Comparison of ENCODE assay signal across 15 mouse cellular contexts in genomic region chr4:137943540-137943939, GRCm38 (mm10). TPM values are rescaled to one million over a fixed set of nuclear protein-coding genes. Genes with fewer than 3 reads are reported as not detected.
A peak's percentile ranks its signal among the peaks of the same experiment; 100 is the strongest.
DNase-seq lines count a peak whose midpoint lies in the region; ATAC-seq and TF ChIP-seq lines count a peak whose summit lies in the region.
"Had no signal": no experiment of that assay in that cellular context is flagged by ENCODE, and none has a peak within 500 bp of the region (broad histone marks: within the 10 kb centered on the region; RNA-seq: fewer than 3 reads in every experiment).

No protein-coding gene starts in this region.

- peaks cover 14% of the 10 kb centered on the region for H3K4me1 ChIP-seq in heart, embryonic 12.5 days (replicated peaks)
- H3K4me1 ChIP-seq in lung, postnatal 0 days (ENCODE audit: insufficient read depth, low read depth, low read length), result peaks cover 4% of the 10 kb centered on the region; the same call in 1 of the 2 replicates
- peaks cover 9% of the 10 kb centered on the region; the same call in 1 of the 2 replicates for H3K4me1 ChIP-seq in brown adipose tissue, adult 24 weeks (ENCODE audit: control insufficient read depth, insufficient read depth, insufficient read length, low read length)
- H3K4me1 ChIP-seq in olfactory bulb, adult 2 months (ENCODE audit: control insufficient read depth, insufficient read depth, low read length), result peaks cover 32% of the 10 kb centered on the region

- H3K4me3 ChIP-seq in heart, embryonic 12.5 days, result no peak overlapping the region
- no peak overlapping the region for H3K4me3 ChIP-seq in lung, postnatal 0 days (ENCODE audit: low read depth, low read length)
- H3K4me3 ChIP-seq in brown adipose tissue, adult 24 weeks (ENCODE audit: insufficient read depth, low read depth, low read length), result no peak overlapping the region
- no peak overlapping the region for H3K4me3 ChIP-seq in olfactory bulb, adult 2 months (ENCODE audit: insufficient read depth, low read depth, low read length)
- H3K4me3 ChIP-seq: embryonic facial prominence, embryonic 15.5 days; forebrain, embryonic 12.5 days; neural tube, embryonic 12.5 days had no signal

- H3K27me3 ChIP-seq in heart, embryonic 12.5 days (replicated peaks), result no peaks in the 10 kb centered on the region
- H3K27me3 ChIP-seq in lung, postnatal 0 days (replicated peaks; ENCODE audit: insufficient read depth, low read length), result no peaks in the 10 kb centered on the region
- H3K27me3 ChIP-seq: embryonic facial prominence, embryonic 15.5 days; forebrain, embryonic 12.5 days; neural tube, embryonic 12.5 days had no signal

- no peak overlapping the region for H3K4me2 ChIP-seq in heart, embryonic 12.5 days
- H3K4me2 ChIP-seq in lung, postnatal 0 days (replicated peaks; ENCODE audit: low read depth, low read length), result no peak overlapping the region
- H3K4me2 ChIP-seq: embryonic facial prominence, embryonic 15.5 days; forebrain, embryonic 12.5 days; neural tube, embryonic 12.5 days had no signal

- H3K9me3 ChIP-seq in heart, embryonic 12.5 days (replicated peaks), result no peaks in the 10 kb centered on the region; the same call in 1 of the 2 replicates
- no peaks in the 10 kb centered on the region for H3K9me3 ChIP-seq in lung, postnatal 0 days (ENCODE audit: low read length)
- H3K9me3 ChIP-seq: embryonic facial prominence, embryonic 15.5 days; forebrain, embryonic 12.5 days; neural tube, embryonic 12.5 days had no signal

- WGBS in heart, embryonic 12.5 days, result 67% methylated on average over 10 of the region's 10 CpGs
- 78% methylated on average over 10 of the region's 10 CpGs for WGBS in lung, postnatal 0 days
- 91% methylated on average over 10 of the region's 10 CpGs for WGBS in olfactory bulb, adult 2 months

- no peak for ATAC-seq in heart, embryonic 12.5 days (ENCODE audit: insufficient number of reproducible peaks, low FRiP score)
- ATAC-seq in lung, postnatal 0 days, result no peak
- ATAC-seq: midbrain, embryonic 16.5 days had no signal

- H3K27ac ChIP-seq in heart, embryonic 12.5 days (ENCODE audit: poor library complexity, severe bottlenecking), result no peak overlapping the region
- H3K27ac ChIP-seq in lung, postnatal 0 days (ENCODE audit: low read length), result no peak overlapping the region
- H3K27ac ChIP-seq in brown adipose tissue, adult 24 weeks (replicated peaks; ENCODE audit: low read depth, low read length), result peak overlapping the region; percentile 86
- 0 out of 2 replicates have a peak overlapping the region, but pooled peaks have one; percentile 70 for H3K27ac ChIP-seq in olfactory bulb, adult 2 months (ENCODE audit: insufficient read depth, low read depth, low read length)
- H3K27ac ChIP-seq: embryonic facial prominence, embryonic 15.5 days; kidney, postnatal 0 days; neural tube, embryonic 12.5 days had no signal

- no peak for TF ChIP-seq EP300 in lung, postnatal 0 days (IDR thresholded peaks at IDR 0.05)

- no peak for TF ChIP-seq CTCF in lung, postnatal 0 days (IDR thresholded peaks at IDR 0.05)
- TF ChIP-seq CTCF in olfactory bulb, adult 2 months (IDR thresholded peaks at IDR 0.05; ENCODE audit: insufficient read depth, low read depth, low read length), result no peak

- DNase-seq in heart, adult 8-10 months (ENCODE audit: low spot score), result peak; percentile 48
- DNase-seq in lung, adult 18-20 months, result peak; percentile 67 to 73
- DNase-seq in lung, postnatal 0 days (ENCODE audit: low spot score), result no peak
- no peak for DNase-seq in ovary, adult 18-20 months (ENCODE audit: low spot score)
- DNase-seq: layer of hippocampus, postnatal 36 days; spleen, adult 18-20 months; thymus, postnatal 14 days had no signal

- peaks cover 98% of the 10 kb centered on the region for H3K36me3 ChIP-seq in heart, embryonic 12.5 days
- H3K36me3 ChIP-seq in lung, postnatal 0 days (ENCODE audit: insufficient read depth, low read length), result peaks cover 6% of the 10 kb centered on the region; the same call in 1 of the 2 replicates

- H3K9ac ChIP-seq in heart, embryonic 12.5 days, result no peak overlapping the region
- no peak overlapping the region for H3K9ac ChIP-seq in lung, postnatal 0 days (replicated peaks; ENCODE audit: low read depth)
- H3K9ac ChIP-seq: embryonic facial prominence, embryonic 15.5 days; forebrain, embryonic 12.5 days; neural tube, embryonic 12.5 days had no signal

- no peak for TF ChIP-seq POLR2A in olfactory bulb, adult 2 months (IDR thresholded peaks at IDR 0.05; ENCODE audit: insufficient read depth, low read depth, low read length)

RNA-seq across cellular contexts. Expression of gene Eif4g3, which starts 49.3 kb away (rescaled TPM):
- total RNA-seq in heart, adult 8-10 months (2022), result 10 to 100 TPM; 36.5 to 42.9 (median 41.0) TPM
- 32.7 and 37.2 TPM in 2 replicates for polyA plus RNA-seq in heart, embryonic 12.5 days (2016; fragmentation: Nextera tagmentation; extraction: Ambion mirVana)
- polyA plus RNA-seq in lung, postnatal 0 days (2015; fragmentation: Nextera tagmentation; extraction: Ambion mirVana), result 17.2 and 18.2 TPM in 2 replicates
- 15.1 and 18.6 TPM in 2 replicates for polyA plus RNA-seq in brown adipose tissue, adult 24 weeks (2012; ENCODE audit: insufficient read depth, insufficient read length, missing spikeins)
- 382 TPM in 1 of 2 replicates, not detected in the other for polyA plus RNA-seq in olfactory bulb, adult 2 months (2012; ENCODE audit: insufficient read depth, insufficient read length, low replicate concordance, missing spikeins)

Comparison
In these comparisons a context has a peak if more than half of its experiments do, and no peak if none do; other contexts are left out.
1. DNase-seq: peak in heart, adult 8-10 months (single experiment) and lung, adult 18-20 months (2 of 2); none in lung, postnatal 0 days (single experiment) and ovary, adult 18-20 months (single experiment).
2. H3K27ac ChIP-seq: peak in brown adipose tissue, adult 24 weeks (single experiment) and olfactory bulb, adult 2 months (single experiment); none in heart, embryonic 12.5 days (single experiment) and lung, postnatal 0 days (single experiment).